Mouse (Mus musculus) midbrain, postnatal 0 days (tissue): ENCODE measurements around the gene Rbfox1. TPM values are rescaled to one million over a fixed set of nuclear protein-coding genes. Genes with fewer than 3 reads are reported as not detected.

ENCODE experiments used
- ATAC-seq: fragments of 200-750 bp; cut with Nextera tagmentation; 2 replicates; pipeline ENCODE4 v1.8.0; 2017; ENCODE audit warnings: moderate number of reproducible peaks, mild to moderate bottlenecking, moderate TSS enrichment, moderate library complexity; ENCODE audit not compliant: low FRiP score
- DNase-seq: peaks from one replicate; pipeline ENCODE4 v3.0.0-alpha.2; 2015; ENCODE audit warnings: low spot score
- H3K27ac ChIP-seq: fragments of 300-500 bp; sonication (generic); 2 replicates; pipeline ENCODE4 v1.5.1; 2014; ENCODE audit warnings: low read depth, mild to moderate bottlenecking, low read length, mixed read lengths
- H3K27me3 ChIP-seq: fragments of 300-500 bp; sonication (generic); 2 replicates; pipeline ENCODE4 v1.6.1; 2014; ENCODE audit warnings: low read length, control low read depth, mixed read lengths; ENCODE audit not compliant: insufficient read depth
- H3K36me3 ChIP-seq: fragments of 300-500 bp; sonication (generic); 2 replicates; pipeline ENCODE4 v1.6.1; 2014; ENCODE audit warnings: low read length, control low read depth, mixed read lengths; ENCODE audit not compliant: insufficient read depth
- H3K4me1 ChIP-seq: fragments of 300-500 bp; sonication (generic); 2 replicates; pipeline ENCODE4 v1.6.1; 2014; ENCODE audit warnings: mild to moderate bottlenecking, control low read depth, antibody characterized with exemption, low read length, mixed read lengths; ENCODE audit not compliant: insufficient read depth
- H3K4me2 ChIP-seq: fragments of 300-500 bp; sonication (generic); 2 replicates; pipeline ENCODE4 v1.6.1; 2014; ENCODE audit warnings: low read depth, mild to moderate bottlenecking, low read length, mixed read lengths; ENCODE audit not compliant: poor library complexity, severe bottlenecking
- H3K4me3 ChIP-seq: fragments of 300-500 bp; sonication (generic); 2 replicates; pipeline ENCODE4 v1.5.1; 2014; ENCODE audit warnings: low read depth, mild to moderate bottlenecking, low read length, moderate library complexity
- H3K9ac ChIP-seq: fragments of 300-500 bp; sonication (generic); replicated peaks from 2 replicates; pipeline ENCODE4 v1.6.1; 2014; ENCODE audit warnings: mild to moderate bottlenecking, low read length, moderate library complexity, mixed read lengths; ENCODE audit not compliant: poor library complexity, severe bottlenecking
- H3K9me3 ChIP-seq: fragments of 300-500 bp; sonication (generic); 2 replicates; pipeline ENCODE4 v1.6.1; 2016; ENCODE audit warnings: low read length, control low read depth
- CTCF ChIP-seq: IDR thresholded peaks from 2 replicates; pipeline ENCODE4 v1.5.1; 2016; ENCODE audit warnings: antibody characterized with exemption, mild to moderate bottlenecking
- WGBS: fragments of 180-500 bp; shearing (Covaris S2); extraction: QIAGEN DNeasy Blood & Tissue Kit; methylation state at CpG from one replicate; pipeline ENCODE4 v1.1.7; 2014; 5-methylcytosine and 5-hydroxymethylcytosine counted together
- polyA plus RNA-seq: library from polyadenylated mRNA; unstranded; fragments of >200 nt; fragmentation: Nextera tagmentation; extraction: Ambion mirVana; gene quantifications from 2 replicates; pipeline ENCODE4 v1.2.1, GENCODE M21; 2015
- total RNA-seq: library from RNA; depleted of rRNA; stranded (reverse); fragments of >200 nt; gene quantifications from 2 replicates; pipeline ENCODE4 v1.2.3, GENCODE M21; 2014

Gene Rbfox1
- total and polyA plus RNA-seq, 2 experiments from 2014 or later, result 142 to 242 TPM

DNA sequence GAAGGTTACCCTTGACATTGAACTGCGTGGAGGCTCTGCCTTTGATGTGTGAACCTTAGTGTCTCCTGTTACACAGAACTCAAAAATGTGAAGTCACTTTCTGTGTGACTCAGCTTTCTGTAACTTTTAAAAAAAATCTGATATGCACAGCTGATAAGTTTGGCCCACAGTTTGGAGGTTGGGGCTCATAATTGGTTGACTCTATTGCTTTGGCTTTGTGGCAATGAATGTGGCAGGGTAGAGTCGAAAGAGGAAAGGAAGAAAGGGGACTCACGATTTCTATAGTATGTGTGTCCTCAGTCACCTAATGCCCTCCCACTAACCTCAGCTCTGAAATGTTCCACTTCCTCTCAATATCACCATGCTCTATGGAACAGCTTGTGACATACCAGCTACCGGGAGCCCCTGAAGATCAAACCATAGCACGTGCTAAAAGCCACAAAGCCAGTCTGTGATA, 215.3 kb downstream of the Rbfox1 start:
- Histone ChIP-seq H3K4me1 (0 out of 2 replicates have a peak, but pooled peaks cover 3% of the 10 kb centered on the region), H3K9me3 (no peaks in the 10 kb centered on the region), H3K4me2 (no peak overlapping the region), H3K27me3 (no peaks in the 10 kb centered on the region), H3K4me3 (no peak overlapping the region), H3K9ac (no peak overlapping the region), H3K27ac (no peak overlapping the region), H3K36me3 (no peaks in the 10 kb centered on the region)
- TF ChIP-seq CTCF, result no peak
- ATAC-seq, result no peak
- no peak for DNase-seq
- 87% methylated on average over 5 of the region's 5 CpGs for WGBS

DNA sequence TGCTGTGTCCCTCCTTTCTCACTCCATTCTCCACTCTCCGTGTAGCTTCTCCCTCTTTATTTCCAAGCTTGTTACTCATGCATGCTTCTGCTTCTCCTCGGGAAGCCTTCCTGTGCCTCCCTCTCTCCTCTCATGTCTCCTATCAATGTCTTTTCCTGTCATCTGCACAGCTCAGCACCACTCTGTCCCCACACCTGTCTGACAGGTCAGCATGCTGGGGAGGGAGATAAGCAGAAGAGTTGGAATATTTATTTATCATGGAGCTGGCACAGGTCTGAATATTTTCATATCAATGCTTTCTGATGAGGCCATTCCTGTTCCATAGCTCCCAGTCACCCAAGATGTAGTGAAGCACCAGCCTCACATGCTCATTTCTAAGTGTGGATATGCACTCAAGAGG, 218.6 kb downstream of the Rbfox1 start:
- ATAC-seq (no peak), DNase-seq (no peak)
- H3K27me3 ChIP-seq, result no peaks in the 10 kb centered on the region
- no peaks in the 10 kb centered on the region for H3K9me3 ChIP-seq
- H3K4me1 ChIP-seq, result no peaks in the 10 kb centered on the region
- TF ChIP-seq CTCF, result no peak
- no peak overlapping the region for H3K4me3 ChIP-seq
- WGBS, result 74% methylated on average over 2 of the region's 2 CpGs
- H3K4me2 ChIP-seq, result no peak overlapping the region
- H3K36me3 ChIP-seq, result no peaks in the 10 kb centered on the region
- no peak overlapping the region for H3K27ac ChIP-seq
- H3K9ac ChIP-seq, result no peak overlapping the region

DNA sequence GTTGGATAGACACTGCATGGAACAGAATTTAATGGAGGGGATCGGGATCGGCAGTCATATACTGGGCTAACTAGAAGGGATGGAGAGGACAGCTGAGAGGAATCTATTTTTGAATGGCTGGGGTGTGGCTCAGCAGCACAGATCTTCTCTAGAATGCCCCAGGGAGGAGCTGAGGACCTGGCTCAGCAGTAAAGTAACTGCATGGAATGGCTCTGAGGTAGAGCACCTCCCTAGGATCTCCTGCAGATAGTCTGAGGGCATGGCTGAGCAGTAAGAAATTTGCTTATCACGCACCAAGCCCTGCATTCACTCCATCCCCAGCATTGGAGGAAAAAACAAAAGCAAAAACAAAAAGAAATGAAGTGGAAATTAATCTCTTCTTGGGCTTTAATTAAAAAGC, 225.0 kb downstream of the Rbfox1 start:
- ATAC-seq, result no peak
- TF ChIP-seq CTCF, result no peak
- no peak for DNase-seq
- Histone ChIP-seq H3K27ac (no peak overlapping the region), H3K9ac (no peak overlapping the region), H3K4me1 (no peaks in the 10 kb centered on the region), H3K4me3 (no peak overlapping the region), H3K9me3 (no peaks in the 10 kb centered on the region), H3K4me2 (no peak overlapping the region), H3K36me3 (no peaks in the 10 kb centered on the region), H3K27me3 (no peaks in the 10 kb centered on the region)
- WGBS, result 98% methylated on average over 3 of the region's 3 CpGs

DNA sequence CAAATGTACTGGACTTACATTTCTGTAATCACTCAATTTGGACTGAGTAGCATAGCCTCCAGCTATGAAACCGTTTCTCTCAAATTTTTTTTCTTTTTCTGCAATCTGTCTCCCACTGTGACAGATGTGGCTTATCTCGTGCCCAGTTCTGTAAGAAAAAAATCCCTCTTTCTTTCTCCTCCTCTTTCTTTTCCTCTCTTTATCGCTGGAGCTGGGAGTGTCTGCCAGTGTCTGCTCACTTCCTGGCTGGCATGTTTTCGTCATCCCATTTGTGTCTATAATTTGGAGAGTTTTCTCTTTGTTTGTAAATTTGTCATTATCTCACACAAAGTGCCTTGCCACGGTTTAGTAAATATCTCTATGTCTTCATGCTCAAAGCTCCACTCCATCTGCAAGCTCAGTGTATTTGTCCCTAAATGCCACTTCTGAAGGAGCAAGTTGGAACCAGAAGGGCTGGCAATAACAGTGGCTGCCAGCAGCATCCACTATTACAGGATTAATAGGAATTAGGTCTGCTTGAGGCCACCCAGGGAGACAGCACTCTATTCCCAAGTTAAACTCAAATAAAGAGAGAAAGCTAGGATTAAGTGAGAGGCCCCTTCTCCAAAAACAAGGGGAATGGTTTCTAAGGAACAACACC, 228.8 kb downstream of the Rbfox1 start:
- whole genome bisulfite sequencing, result 15% methylated on average over 5 of the region's 5 CpGs

DNA sequence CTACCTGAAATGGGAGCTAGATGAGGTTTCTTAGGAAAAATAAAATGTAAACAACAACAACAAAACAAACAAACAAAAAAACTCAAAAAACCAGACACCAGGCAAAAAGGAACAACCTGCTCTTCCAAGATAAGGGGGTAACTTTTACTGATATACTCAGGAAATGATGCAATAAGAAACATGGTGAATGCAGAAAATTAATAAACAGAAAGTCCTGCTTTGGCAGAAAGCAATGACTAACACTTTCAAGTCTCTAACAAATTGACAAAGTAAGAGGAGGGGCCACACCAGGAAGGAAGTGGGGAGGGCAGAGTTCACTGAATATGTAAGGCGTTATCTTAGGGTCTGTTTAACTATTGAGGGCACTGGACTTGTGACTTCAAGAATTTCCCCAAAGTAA, 234.3 kb downstream of the Rbfox1 start:
- no peaks in the 10 kb centered on the region for H3K4me1 ChIP-seq
- H3K4me3 ChIP-seq, result no peak overlapping the region
- no peaks in the 10 kb centered on the region for H3K9me3 ChIP-seq
- TF ChIP-seq CTCF, result no peak
- H3K27me3 ChIP-seq, result no peaks in the 10 kb centered on the region
- H3K27ac ChIP-seq, result no peak overlapping the region
- H3K9ac ChIP-seq, result no peak overlapping the region
- no peak overlapping the region for H3K4me2 ChIP-seq
- ATAC-seq (no peak), DNase-seq (no peak)
- WGBS, result 43% methylated on average over 1 of the region's 1 CpGs
- no peaks in the 10 kb centered on the region for H3K36me3 ChIP-seq

More for the DNA sequence above, 228.8 kb downstream of the Rbfox1 start:
- no peak overlapping the region for H3K9ac ChIP-seq
- no peak for ATAC-seq
- no peaks in the 10 kb centered on the region for H3K4me1 ChIP-seq
- TF ChIP-seq CTCF, result no peak
- no peaks in the 10 kb centered on the region for H3K36me3 ChIP-seq
- no peaks in the 10 kb centered on the region for H3K9me3 ChIP-seq
- DNase-seq, result no peak
- no peak overlapping the region for H3K4me3 ChIP-seq
- no peaks in the 10 kb centered on the region for H3K27me3 ChIP-seq
- H3K27ac ChIP-seq, result 0 out of 2 replicates have a peak overlapping the region, but pooled peaks have one; percentile 38
- no peak overlapping the region for H3K4me2 ChIP-seq

DNA sequence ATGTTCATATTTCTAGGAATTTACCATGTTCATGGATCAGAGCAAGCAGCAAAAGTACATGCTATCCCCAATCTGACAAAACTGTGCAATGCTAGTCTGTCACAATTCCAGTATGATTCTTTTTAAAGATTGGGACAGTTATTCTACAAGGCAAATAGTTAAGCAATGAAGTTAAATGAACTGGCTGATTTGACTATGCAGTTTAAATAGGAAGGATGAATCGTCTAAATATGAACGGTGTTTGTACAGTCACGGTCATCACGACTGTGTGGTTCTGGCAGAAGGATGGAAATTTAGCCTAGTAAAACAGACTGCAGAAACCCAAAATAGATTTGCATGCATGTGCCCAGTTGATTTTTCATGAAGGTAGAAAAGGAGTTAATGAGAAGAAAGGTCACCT, 236.1 kb downstream of the Rbfox1 start:
- Histone ChIP-seq H3K4me1 (no peaks in the 10 kb centered on the region), H3K27me3 (no peaks in the 10 kb centered on the region), H3K9me3 (no peaks in the 10 kb centered on the region), H3K4me3 (no peak overlapping the region), H3K36me3 (no peaks in the 10 kb centered on the region), H3K4me2 (no peak overlapping the region), H3K27ac (no peak overlapping the region), H3K9ac (no peak overlapping the region)
- DNase-seq, result no peak
- WGBS, result 93% methylated on average over 4 of the region's 4 CpGs
- no peak for TF ChIP-seq CTCF
- ATAC-seq, result no peak
